Comparison of ENCODE assay signal across 8 mouse cellular contexts in the genomic region with DNA sequence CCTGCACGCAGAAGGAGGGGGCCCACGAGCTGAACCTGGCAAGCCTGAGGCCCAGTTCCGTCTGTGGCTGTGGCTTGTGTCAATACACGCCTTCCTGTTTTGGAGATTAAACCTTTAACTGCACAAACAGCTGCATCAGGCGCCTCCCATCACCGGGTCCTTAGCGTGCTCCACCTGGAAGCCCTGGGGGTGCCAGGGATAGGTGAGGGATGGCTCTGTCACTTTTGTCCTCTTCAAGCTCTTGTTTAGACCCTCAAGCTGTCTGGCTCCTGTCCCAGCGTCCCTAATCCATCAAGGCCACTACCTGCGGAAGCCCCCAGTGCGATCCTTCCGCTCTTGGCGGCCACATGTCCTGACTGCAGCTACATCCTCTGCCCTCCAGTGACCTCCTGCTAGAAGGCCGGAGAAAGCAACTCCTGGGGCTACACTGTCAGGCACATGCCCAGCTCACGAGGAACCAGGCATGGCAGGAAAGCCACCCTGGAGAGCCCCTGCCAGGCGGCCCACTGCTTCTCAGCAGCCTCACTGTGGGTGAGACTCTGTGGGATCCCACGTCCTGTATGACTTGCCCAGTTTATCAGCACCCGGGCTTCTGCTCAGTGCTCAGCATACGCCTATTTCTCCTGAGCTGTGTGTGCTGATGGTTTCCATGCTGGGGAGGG. TPM values are rescaled to one million over a fixed set of nuclear protein-coding genes. Genes with fewer than 3 reads are reported as not detected.
DNase-seq lines count a peak whose midpoint lies in the region; ATAC-seq lines count a peak whose summit lies in the region.

No protein-coding gene starts in this region.

- peak; percentile 98 for DNase-seq in heart, adult 11 months
- DNase-seq in kidney, postnatal 25 days, result peak; percentile 80 to 93
- DNase-seq in retina, postnatal 1 day, result no peak
- DNase-seq in gastrocnemius, postnatal 10 days, result no peak
- no peak for DNase-seq in MN1 (ENCODE audit: low spot score)

- H3K4me2 ChIP-seq in heart, embryonic 11.5 days, result no peak overlapping the region

- H3K36me3 ChIP-seq in heart, embryonic 11.5 days (ENCODE audit: control insufficient read depth, insufficient read depth, low read length), result no peaks in the 10 kb centered on the region
- H3K36me3 ChIP-seq in erythroblast, embryonic 14.5 days (ENCODE audit: control insufficient read depth), result no peaks in the 10 kb centered on the region

- no peak overlapping the region for H3K27ac ChIP-seq in heart, embryonic 11.5 days (ENCODE audit: low read depth, low read length)

- no peak overlapping the region for H3K4me3 ChIP-seq in heart, embryonic 11.5 days (ENCODE audit: low read depth, low read length)
- H3K4me3 ChIP-seq in erythroblast, embryonic 14.5 days (replicated peaks), result peak overlapping the region; percentile 59

- H3K9me3 ChIP-seq in heart, embryonic 11.5 days (replicated peaks; ENCODE audit: control insufficient read depth, low read length), result no peaks in the 10 kb centered on the region
- no peaks in the 10 kb centered on the region for H3K9me3 ChIP-seq in erythroblast, embryonic 14.5 days (ENCODE audit: control insufficient read depth, low read length)

- peaks cover 5% of the 10 kb centered on the region; the same call in 1 of the 2 replicates for H3K27me3 ChIP-seq in heart, embryonic 11.5 days (ENCODE audit: control insufficient read depth, insufficient read depth, low read length)
- H3K27me3 ChIP-seq in erythroblast, embryonic 14.5 days (ENCODE audit: control insufficient read depth), result peaks cover 26% of the 10 kb centered on the region

- no peaks in the 10 kb centered on the region; the same call in none of the 2 replicates for H3K4me1 ChIP-seq in heart, embryonic 11.5 days (ENCODE audit: control insufficient read depth, insufficient read depth, low read length)
- H3K4me1 ChIP-seq in erythroblast, embryonic 14.5 days (ENCODE audit: control insufficient read depth), result peaks cover 69% of the 10 kb centered on the region

- 52% methylated on average over 18 of the region's 18 CpGs for WGBS in heart, embryonic 11.5 days (ENCODE audit: insufficient replicate concordance)

- H3K9ac ChIP-seq in heart, embryonic 11.5 days (ENCODE audit: low read depth, low read length), result no peak overlapping the region

- no peak for ATAC-seq in heart, embryonic 11.5 days (replicated peaks; ENCODE audit: insufficient number of reproducible peaks, low FRiP score, low TSS enrichment)
- ATAC-seq in megakaryocyte progenitor cell, adult 5-6 weeks (replicated peaks; ENCODE audit: poor library complexity), result peak; percentile 73

RNA-seq across cellular contexts. Expression of a gene that starts 10.1 kb away (rescaled TPM):
- polyA plus RNA-seq in heart, embryonic 11.5 days (2014; fragmentation: Nextera tagmentation; extraction: Ambion mirVana), result 2.8 and 3.3 TPM in 2 replicates
- polyA plus RNA-seq in erythroblast, embryonic 14.5 days (2012), result 2.6 and 3.7 TPM in 2 replicates
- total RNA-seq in megakaryocyte progenitor cell, adult 5-6 weeks (2015), result 4.8 and 5.6 TPM in 2 replicates
- total RNA-seq in megakaryocyte progenitor cell, adult 5-6 weeks (2017), result 13.4 and 15.2 TPM in 2 replicates
- 1 to 10 TPM; 7.1 to 9.0 TPM for total RNA-seq in gastrocnemius, postnatal 10 days (2021)

RNA-seq across cellular contexts. Expression of a gene that starts 32.2 kb away (rescaled TPM):
- 0.74 TPM in 1 of 2 replicates, not detected in the other for polyA plus RNA-seq in heart, embryonic 11.5 days (2014; fragmentation: Nextera tagmentation; extraction: Ambion mirVana)
- 5.4 and 6.1 TPM in 2 replicates for polyA plus RNA-seq in erythroblast, embryonic 14.5 days (2012)
- not detected in 2 replicates for total RNA-seq in megakaryocyte progenitor cell, adult 5-6 weeks (2015)
- not detected in 2 replicates for total RNA-seq in megakaryocyte progenitor cell, adult 5-6 weeks (2017)
- not detected for total RNA-seq in gastrocnemius, postnatal 10 days (2021)

RNA-seq across cellular contexts. Expression of a gene that starts 51.8 kb away (rescaled TPM):
- 26.7 and 28.8 TPM in 2 replicates for polyA plus RNA-seq in heart, embryonic 11.5 days (2014; fragmentation: Nextera tagmentation; extraction: Ambion mirVana)
- polyA plus RNA-seq in erythroblast, embryonic 14.5 days (2012), result 8.6 and 8.9 TPM in 2 replicates
- total RNA-seq in megakaryocyte progenitor cell, adult 5-6 weeks (2015), result 31.4 and 35.8 TPM in 2 replicates
- 8.1 and 10.2 TPM in 2 replicates for total RNA-seq in megakaryocyte progenitor cell, adult 5-6 weeks (2017)
- total RNA-seq in gastrocnemius, postnatal 10 days (2021), result 10 to 100 TPM; 33.4 to 42.5 TPM

Comparison
In these comparisons a context has a peak if more than half of its experiments do, and no peak if none do; other contexts are left out.
1. DNase-seq: peak in heart, adult 11 months (single experiment) and kidney, postnatal 25 days (2 of 2); none in retina, postnatal 1 day (single experiment), gastrocnemius, postnatal 10 days (single experiment) and MN1 (single experiment).